Mouse (Mus musculus): ENCODE measurements at regions not wholly inside any gene's neighbourhood (a gene's known extent, or its start where the extent isn't known, plus 50 kb on each side); places are given as distances from the start of the nearest gene placed in this dataset.

DNA sequence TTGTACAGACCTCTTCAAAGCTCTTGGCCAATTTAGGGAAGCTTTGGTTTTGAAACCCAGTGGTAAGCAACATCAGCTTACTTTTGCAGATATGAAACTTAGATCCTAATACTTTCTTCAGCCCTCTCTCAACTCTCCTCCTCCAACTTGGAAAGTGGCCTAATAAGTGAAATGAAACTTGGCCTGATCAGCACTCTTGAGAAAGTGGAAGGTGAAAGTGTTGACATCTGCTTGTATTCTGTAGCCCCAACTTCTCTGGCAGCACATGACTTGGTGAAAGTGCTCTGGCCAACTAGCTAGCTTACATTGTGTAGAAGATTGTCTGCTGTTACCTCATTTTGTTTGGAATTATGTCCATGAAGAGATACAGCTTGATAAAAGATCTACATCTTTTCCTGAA lies 61.1 kb upstream of the Prdm1 start:
- no peak for DNase-seq (ENCODE audit: low spot score in 2 of 2)

DNA sequence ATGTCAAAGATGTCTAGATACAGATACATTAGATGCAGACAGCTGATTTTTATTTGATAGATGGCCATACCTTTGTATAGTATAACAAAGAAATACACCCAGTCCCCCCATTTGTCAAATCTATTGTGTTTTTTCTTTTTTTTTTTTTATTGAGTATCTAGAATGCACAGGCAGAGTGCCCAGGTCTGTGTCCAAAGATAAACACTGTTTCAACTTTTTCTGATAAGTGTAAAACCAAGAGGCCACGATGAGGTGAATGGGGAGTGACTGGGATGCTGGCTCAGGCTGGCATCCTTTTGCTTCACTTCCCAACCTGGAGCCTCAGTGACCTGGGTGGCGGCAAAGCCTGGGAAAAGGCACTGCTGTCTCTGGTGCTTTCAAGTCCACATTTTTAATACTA lies 54.4 kb upstream of the Prdm1 start:
- DNase-seq (ENCODE audit: low spot score in 2 of 2), result no peak

Data from spleen, postnatal 14 days (tissue).